Mouse (Mus musculus): ENCODE data around the gene Bicc1. TPM values are rescaled to one million over a fixed set of nuclear protein-coding genes. Genes with fewer than 3 reads are reported as not detected.

Gene Bicc1
- total and polyA plus RNA-seq, 2 experiments: 0.75 to 1.7 TPM

- 78% methylated on average over 15 of the region's 15 CpGs for WGBS
- DNase-seq (ENCODE audit: extremely low read depth, low read depth, low spot score): no peak
- TF ChIP-seq CTCF (IDR thresholded peaks at IDR 0.05; ENCODE audit: low read depth, low read length): no peak
- no peak for TF ChIP-seq POLR2A (IDR thresholded peaks at IDR 0.05; ENCODE audit: extremely low read depth, insufficient read depth, low read length)
These were observed 12.6 kb downstream of the Bicc1 start for GRCm38 (mm10) chr10:71146681-71147615.

GRCm38 (mm10) chr10:71145801-71146200 is 13.7 kb downstream of the Bicc1 start:
- Histone ChIP-seq H3K4me1 (ENCODE audit: control insufficient read depth, insufficient read depth, low read length) (no peaks in the 10 kb centered on the region), H3K36me3 (ENCODE audit: control insufficient read depth, insufficient read depth, low read length) (no peaks in the 10 kb centered on the region), H3K9ac (ENCODE audit: low read depth, low read length) (no peak overlapping the region), H3K27me3 (ENCODE audit: control insufficient read depth, insufficient read depth, low read length) (no peaks in the 10 kb centered on the region), H3K79me2 (ENCODE audit: control insufficient read depth, insufficient read depth, low read length) (no peaks in the 10 kb centered on the region), H3K27ac (replicated peaks; ENCODE audit: insufficient read depth, low read depth, low read length) (no peak overlapping the region), H3K4me3 (ENCODE audit: insufficient read depth, low read depth, low read length) (no peak overlapping the region)
- WGBS: 51% methylated on average over 11 of the region's 11 CpGs
- TF ChIP-seq POLR2A (IDR thresholded peaks at IDR 0.05; ENCODE audit: extremely low read depth, insufficient read depth, low read length) (no peak), CTCF (IDR thresholded peaks at IDR 0.05; ENCODE audit: low read depth, low read length) (no peak)
- DNase-seq (ENCODE audit: extremely low read depth, low read depth, low spot score): no peak

More at GRCm38 (mm10) chr10:71146681-71147615, 12.6 kb downstream of the Bicc1 start:
- Histone ChIP-seq H3K79me2 (ENCODE audit: control insufficient read depth, insufficient read depth, low read length) (no peaks in the 10 kb centered on the region), H3K36me3 (ENCODE audit: control insufficient read depth, insufficient read depth, low read length) (no peaks in the 10 kb centered on the region), H3K4me1 (ENCODE audit: control insufficient read depth, insufficient read depth, low read length) (no peaks in the 10 kb centered on the region), H3K4me3 (ENCODE audit: insufficient read depth, low read depth, low read length) (no peak overlapping the region), H3K27ac (replicated peaks; ENCODE audit: insufficient read depth, low read depth, low read length) (no peak overlapping the region), H3K9ac (ENCODE audit: low read depth, low read length) (no peak overlapping the region), H3K27me3 (ENCODE audit: control insufficient read depth, insufficient read depth, low read length) (no peaks in the 10 kb centered on the region)

- no peaks in the 10 kb centered on the region for H3K36me3 ChIP-seq (ENCODE audit: control insufficient read depth, insufficient read depth, low read length)
- H3K27me3 ChIP-seq (ENCODE audit: control insufficient read depth, insufficient read depth, low read length): no peaks in the 10 kb centered on the region
- no peaks in the 10 kb centered on the region for H3K4me1 ChIP-seq (ENCODE audit: control insufficient read depth, insufficient read depth, low read length)
- H3K79me2 ChIP-seq (ENCODE audit: control insufficient read depth, insufficient read depth, low read length): no peaks in the 10 kb centered on the region
- no peak for TF ChIP-seq CTCF (IDR thresholded peaks at IDR 0.05; ENCODE audit: low read depth, low read length)
- no peak for TF ChIP-seq POLR2A (IDR thresholded peaks at IDR 0.05; ENCODE audit: extremely low read depth, insufficient read depth, low read length)
- no peak for DNase-seq (ENCODE audit: extremely low read depth, low read depth, low spot score)
- WGBS: 78% methylated on average over 4 of the region's 4 CpGs
- no peak overlapping the region for H3K9ac ChIP-seq (ENCODE audit: low read depth, low read length)
- no peak overlapping the region for H3K4me3 ChIP-seq (ENCODE audit: insufficient read depth, low read depth, low read length)
- H3K27ac ChIP-seq (replicated peaks; ENCODE audit: insufficient read depth, low read depth, low read length): no peak overlapping the region
These were observed 15.3 kb downstream of the Bicc1 start for GRCm38 (mm10) chr10:71144191-71144590.

GRCm38 (mm10) chr10:71142568-71142967 is 16.9 kb downstream of the Bicc1 start:
- no peaks in the 10 kb centered on the region for H3K79me2 ChIP-seq (ENCODE audit: control insufficient read depth, insufficient read depth, low read length)
- no peak overlapping the region for H3K4me3 ChIP-seq (ENCODE audit: insufficient read depth, low read depth, low read length)
- H3K9ac ChIP-seq (ENCODE audit: low read depth, low read length): no peak overlapping the region
- no peaks in the 10 kb centered on the region for H3K4me1 ChIP-seq (ENCODE audit: control insufficient read depth, insufficient read depth, low read length)
- WGBS: 92% methylated on average over 2 of the region's 2 CpGs
- no peak for DNase-seq (ENCODE audit: extremely low read depth, low read depth, low spot score)
- no peak overlapping the region for H3K27ac ChIP-seq (replicated peaks; ENCODE audit: insufficient read depth, low read depth, low read length)
- no peaks in the 10 kb centered on the region for H3K27me3 ChIP-seq (ENCODE audit: control insufficient read depth, insufficient read depth, low read length)
- no peaks in the 10 kb centered on the region for H3K36me3 ChIP-seq (ENCODE audit: control insufficient read depth, insufficient read depth, low read length)
- no peak for TF ChIP-seq CTCF (IDR thresholded peaks at IDR 0.05; ENCODE audit: low read depth, low read length)
- no peak for TF ChIP-seq POLR2A (IDR thresholded peaks at IDR 0.05; ENCODE audit: extremely low read depth, insufficient read depth, low read length)

- Histone ChIP-seq H3K9ac (ENCODE audit: low read depth, low read length) (no peak overlapping the region), H3K27ac (replicated peaks; ENCODE audit: insufficient read depth, low read depth, low read length) (no peak overlapping the region), H3K4me3 (ENCODE audit: insufficient read depth, low read depth, low read length) (no peak overlapping the region), H3K27me3 (ENCODE audit: control insufficient read depth, insufficient read depth, low read length) (no peaks in the 10 kb centered on the region), H3K36me3 (ENCODE audit: control insufficient read depth, insufficient read depth, low read length) (no peaks in the 10 kb centered on the region), H3K4me1 (ENCODE audit: control insufficient read depth, insufficient read depth, low read length) (no peaks in the 10 kb centered on the region), H3K79me2 (ENCODE audit: control insufficient read depth, insufficient read depth, low read length) (no peaks in the 10 kb centered on the region)
- TF ChIP-seq CTCF (IDR thresholded peaks at IDR 0.05; ENCODE audit: low read depth, low read length) (no peak), POLR2A (IDR thresholded peaks at IDR 0.05; ENCODE audit: extremely low read depth, insufficient read depth, low read length) (no peak)
- DNase-seq (ENCODE audit: extremely low read depth, low read depth, low spot score): no peak
- WGBS: 92% methylated on average over 6 of the region's 6 CpGs
These were observed 19.1 kb downstream of the Bicc1 start for GRCm38 (mm10) chr10:71140281-71140845.

- DNase-seq (ENCODE audit: extremely low read depth, low read depth, low spot score): no peak
- Histone ChIP-seq H3K9ac (ENCODE audit: low read depth, low read length) (no peak overlapping the region), H3K27ac (replicated peaks; ENCODE audit: insufficient read depth, low read depth, low read length) (no peak overlapping the region), H3K4me3 (ENCODE audit: insufficient read depth, low read depth, low read length) (no peak overlapping the region), H3K4me1 (ENCODE audit: control insufficient read depth, insufficient read depth, low read length) (no peaks in the 10 kb centered on the region), H3K36me3 (ENCODE audit: control insufficient read depth, insufficient read depth, low read length) (no peaks in the 10 kb centered on the region), H3K27me3 (ENCODE audit: control insufficient read depth, insufficient read depth, low read length) (no peaks in the 10 kb centered on the region), H3K79me2 (ENCODE audit: control insufficient read depth, insufficient read depth, low read length) (no peaks in the 10 kb centered on the region)
- 92% methylated on average over 2 of the region's 2 CpGs for WGBS
- TF ChIP-seq POLR2A (IDR thresholded peaks at IDR 0.05; ENCODE audit: extremely low read depth, insufficient read depth, low read length) (no peak), CTCF (IDR thresholded peaks at IDR 0.05; ENCODE audit: low read depth, low read length) (no peak)
These were observed 20.7 kb downstream of the Bicc1 start for GRCm38 (mm10) chr10:71138852-71139197.
